Mouse (Mus musculus) lung, embryonic 15.5 days (tissue): ENCODE measurements at regions not wholly inside any gene's neighbourhood (a gene's known extent, or its start where the extent isn't known, plus 50 kb on each side); places are given as distances from the start of the nearest gene placed in this dataset.
"Not testable (repeated sequence)": the region's sequence is repeated elsewhere in the genome, so short reads cannot be mapped to it uniquely, and the experiment has no call there.

Source experiments
- ATAC-seq: fragments of 200-750 bp; cut with Nextera tagmentation; 2 replicates; pipeline ENCODE4 v1.8.0; 2017; ENCODE audit warnings: moderate number of reproducible peaks, borderline replicate concordance; ENCODE audit not compliant: low FRiP score, low TSS enrichment; ENCODE audit errors: extremely low read depth
- H3K27ac ChIP-seq: fragments of 300-500 bp; sonication (generic); 2 replicates; pipeline ENCODE4 v1.5.1; 2015; ENCODE audit warnings: moderate library complexity, mild to moderate bottlenecking, inconsistent platforms
- H3K27me3 ChIP-seq: fragments of 300-500 bp; sonication (generic); 2 replicates; pipeline ENCODE4 v1.6.1; 2015; ENCODE audit warnings: inconsistent platforms
- H3K36me3 ChIP-seq: fragments of 300-500 bp; sonication (generic); 2 replicates; pipeline ENCODE4 v1.6.1; 2015; ENCODE audit warnings: inconsistent platforms
- H3K4me1 ChIP-seq: fragments of 300-500 bp; sonication (generic); 2 replicates; pipeline ENCODE4 v1.6.1; 2015; ENCODE audit warnings: inconsistent platforms
- H3K4me2 ChIP-seq: fragments of 300-500 bp; sonication (generic); 2 replicates; pipeline ENCODE4 v1.6.1; 2015; ENCODE audit warnings: inconsistent platforms, mild to moderate bottlenecking, moderate library complexity
- H3K4me3 ChIP-seq: fragments of 300-500 bp; sonication (generic); 2 replicates; pipeline ENCODE4 v1.5.1; 2015; ENCODE audit warnings: mild to moderate bottlenecking, inconsistent platforms
- H3K9ac ChIP-seq: fragments of 300-500 bp; sonication (generic); 2 replicates; pipeline ENCODE4 v1.6.1; 2015; ENCODE audit warnings: inconsistent platforms
- H3K9me3 ChIP-seq: fragments of 300-500 bp; sonication (generic); 2 replicates; pipeline ENCODE4 v1.6.1; 2016; ENCODE audit warnings: inconsistent platforms
- WGBS: fragments of 180-500 bp; shearing (Covaris S2); methylation state at CpG from one replicate; pipeline ENCODE4 v1.1.7; 2015; 5-methylcytosine and 5-hydroxymethylcytosine counted together

DNA sequence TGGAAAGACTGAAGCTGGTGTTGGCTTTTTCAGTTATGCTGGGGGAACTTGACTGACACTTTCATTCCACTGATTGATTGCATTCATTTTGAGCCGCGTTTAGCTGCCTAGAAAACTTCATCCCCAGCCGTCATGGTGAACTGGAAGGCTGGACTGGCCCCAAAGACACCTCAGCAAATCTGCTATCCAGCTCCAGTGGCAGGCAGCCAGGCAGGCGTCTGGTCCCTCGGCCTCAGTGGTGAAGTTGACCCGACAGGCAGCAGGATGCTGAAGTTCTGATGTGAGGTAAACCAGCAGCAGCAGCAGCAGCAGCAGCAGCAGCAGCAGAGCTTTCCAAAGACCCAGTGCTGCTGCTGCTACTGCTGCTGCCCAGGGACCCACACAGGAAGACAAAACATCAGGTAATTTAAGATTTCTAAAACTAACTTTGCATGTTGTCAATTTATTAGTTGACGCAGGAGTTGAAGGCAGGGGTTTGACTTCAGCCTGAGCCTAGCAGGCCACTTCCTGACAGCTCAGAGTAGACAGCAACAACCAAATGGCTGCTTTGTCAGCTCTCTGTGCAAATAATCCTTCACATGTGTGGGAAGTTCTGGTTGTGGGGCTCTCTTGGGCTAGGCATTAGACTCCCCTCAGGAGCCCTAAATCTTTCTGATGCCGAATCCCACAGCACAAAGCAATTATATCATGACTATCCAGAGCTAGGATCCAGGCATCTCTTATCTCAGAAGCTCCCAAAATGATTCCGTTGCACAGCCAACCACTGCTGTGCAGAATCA is 200.4 kb upstream of the Nhs start:
- Histone ChIP-seq H3K4me1 (no peaks in the 10 kb centered on the region), H3K9me3 (no peaks in the 10 kb centered on the region), H3K36me3 (no peaks in the 10 kb centered on the region), H3K4me2 (no peak overlapping the region), H3K4me3 (no peak overlapping the region), H3K27me3 (no peaks in the 10 kb centered on the region), H3K9ac (no peak overlapping the region), H3K27ac (peak overlapping the region; percentile 24; the same call in 1 of the 2 replicates)
- peak; percentile 60; the same call in 1 of the 2 replicates for ATAC-seq
- WGBS = 48% methylated on average over 9 of the region's 9 CpGs

- WGBS = 28% methylated on average over 4 of the region's 4 CpGs
- H3K9me3 ChIP-seq = no peaks in the 10 kb centered on the region
- H3K4me2 ChIP-seq = no peak overlapping the region
- ATAC-seq = no peak; the same call in 1 of the 2 replicates
- H3K27me3 ChIP-seq = no peaks in the 10 kb centered on the region
- H3K36me3 ChIP-seq = no peaks in the 10 kb centered on the region
- H3K9ac ChIP-seq = no peak overlapping the region
- no peak overlapping the region for H3K4me3 ChIP-seq
- no peaks in the 10 kb centered on the region for H3K4me1 ChIP-seq
- H3K27ac ChIP-seq = no peak overlapping the region
Observed at GRCm38 (mm10) chrX:162348341-162348740, 188.8 kb upstream of the Nhs start.

- no peaks in the 10 kb centered on the region for H3K9me3 ChIP-seq
- H3K4me1 ChIP-seq = no peaks in the 10 kb centered on the region
- no peak overlapping the region for H3K4me3 ChIP-seq
- no peaks in the 10 kb centered on the region for H3K27me3 ChIP-seq
- no peak for ATAC-seq
- no peaks in the 10 kb centered on the region for H3K36me3 ChIP-seq
- no peak overlapping the region for H3K4me2 ChIP-seq
- 25% methylated on average over 2 of the region's 2 CpGs for WGBS
- H3K9ac ChIP-seq = no peak overlapping the region
- H3K27ac ChIP-seq = no peak overlapping the region
Observed at GRCm38 (mm10) chrX:162347886-162348285, 188.4 kb upstream of the Nhs start.

- Histone ChIP-seq H3K27ac (no peak overlapping the region), H3K9ac (no peak overlapping the region)
- no peak for ATAC-seq
Observed at GRCm38 (mm10) chrX:162345497-162346143, 186.1 kb upstream of the Nhs start.

DNA sequence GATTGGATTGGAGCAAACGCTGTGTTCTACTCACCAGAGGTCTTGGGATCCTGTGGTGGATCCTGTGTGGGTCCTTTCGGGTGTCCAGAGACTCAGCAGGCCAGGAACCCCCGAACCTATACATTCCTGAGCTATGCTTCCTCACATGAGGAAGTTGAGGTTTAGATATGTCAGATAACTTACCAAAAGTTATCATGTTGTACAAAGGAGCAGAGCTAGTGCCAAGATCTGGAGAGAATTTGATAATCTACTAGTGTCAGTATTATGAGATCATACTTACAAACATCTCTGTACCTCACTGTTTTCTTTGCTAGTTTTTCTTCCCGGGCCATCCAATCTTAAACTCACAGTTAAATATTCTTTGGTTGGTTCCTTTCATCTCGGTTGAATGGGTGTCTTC is 172.6 kb upstream of the Nhs start:
- Histone ChIP-seq H3K27me3 (no peaks in the 10 kb centered on the region), H3K4me2 (no peak overlapping the region), H3K9ac (no peak overlapping the region), H3K4me3 (no peak overlapping the region), H3K4me1 (no peaks in the 10 kb centered on the region), H3K27ac (no peak overlapping the region), H3K9me3 (no peaks in the 10 kb centered on the region), H3K36me3 (no peaks in the 10 kb centered on the region)
- WGBS = 73% methylated on average over 5 of the region's 5 CpGs
- ATAC-seq = no peak

More at GRCm38 (mm10) chrX:162345497-162346143, 186.1 kb upstream of the Nhs start:
- no peaks in the 10 kb centered on the region for H3K4me1 ChIP-seq
- H3K36me3 ChIP-seq = no peaks in the 10 kb centered on the region
- WGBS = 50% methylated on average over 3 of the region's 3 CpGs
- H3K27me3 ChIP-seq = no peaks in the 10 kb centered on the region
- H3K4me2 ChIP-seq = no peak overlapping the region
- no peak overlapping the region for H3K4me3 ChIP-seq
- H3K9me3 ChIP-seq = no peaks in the 10 kb centered on the region

- no peaks in the 10 kb centered on the region for H3K36me3 ChIP-seq
- H3K9ac ChIP-seq = no peak overlapping the region
- WGBS = 57% methylated on average over 2 of the region's 2 CpGs
- H3K4me2 ChIP-seq = no peak overlapping the region
- H3K4me3 ChIP-seq = no peak overlapping the region
- H3K4me1 ChIP-seq = no peaks in the 10 kb centered on the region
- no peak overlapping the region for H3K27ac ChIP-seq
- ATAC-seq = no peak
- no peaks in the 10 kb centered on the region for H3K9me3 ChIP-seq
- H3K27me3 ChIP-seq = no peaks in the 10 kb centered on the region
Observed at GRCm38 (mm10) chrX:162307646-162308045, 148.1 kb upstream of the Nhs start.

DNA sequence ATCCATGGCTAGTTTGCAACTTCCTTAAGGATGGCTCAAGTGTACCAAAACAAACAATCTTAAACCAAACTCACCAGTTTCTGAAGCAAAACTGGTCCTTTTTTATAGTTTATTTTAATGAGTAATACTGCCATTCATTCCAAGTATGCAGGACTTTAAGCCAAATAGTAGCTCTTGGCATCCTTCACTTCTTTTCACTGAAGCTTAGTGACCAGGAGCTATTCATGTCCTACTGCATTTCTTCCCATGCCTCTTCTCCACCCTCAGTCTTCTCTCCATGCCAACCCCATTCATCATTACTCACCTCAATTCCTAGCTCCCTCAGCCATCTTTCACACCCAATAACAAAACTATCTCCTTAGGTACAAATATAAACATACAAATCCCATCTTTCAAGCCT is 144.6 kb upstream of the Nhs start:
- Histone ChIP-seq H3K9me3 (no peaks in the 10 kb centered on the region), H3K27ac (no peak overlapping the region), H3K4me3 (no peak overlapping the region), H3K4me2 (no peak overlapping the region), H3K9ac (no peak overlapping the region), H3K36me3 (no peaks in the 10 kb centered on the region), H3K27me3 (no peaks in the 10 kb centered on the region), H3K4me1 (no peaks in the 10 kb centered on the region)
- ATAC-seq = no peak

DNA sequence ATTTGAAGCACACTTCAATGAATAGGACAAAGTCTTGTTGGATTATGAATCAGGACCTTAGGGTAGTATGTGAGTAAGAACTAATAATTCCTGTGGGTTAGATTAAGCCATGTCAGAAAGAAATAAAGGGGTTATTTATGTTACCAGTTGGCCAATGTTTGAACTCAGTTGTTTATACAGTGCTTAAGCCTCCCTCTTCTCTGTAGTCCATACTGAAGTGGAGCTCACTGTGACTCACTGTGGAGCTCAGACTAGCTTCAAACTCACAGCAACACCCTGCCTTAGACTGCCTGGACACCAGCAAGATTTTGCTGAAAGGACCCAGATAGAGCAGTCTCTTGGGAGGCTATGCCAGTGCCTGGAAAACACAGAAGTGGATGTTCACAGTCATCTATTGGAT is 143.3 kb upstream of the Nhs start:
- H3K27ac ChIP-seq = no peak overlapping the region
- no peak overlapping the region for H3K4me3 ChIP-seq
- H3K9ac ChIP-seq = no peak overlapping the region
- H3K36me3 ChIP-seq = no peaks in the 10 kb centered on the region
- no peaks in the 10 kb centered on the region for H3K4me1 ChIP-seq
- no peaks in the 10 kb centered on the region for H3K9me3 ChIP-seq
- no peak for ATAC-seq
- no peaks in the 10 kb centered on the region for H3K27me3 ChIP-seq
- H3K4me2 ChIP-seq = no peak overlapping the region

DNA sequence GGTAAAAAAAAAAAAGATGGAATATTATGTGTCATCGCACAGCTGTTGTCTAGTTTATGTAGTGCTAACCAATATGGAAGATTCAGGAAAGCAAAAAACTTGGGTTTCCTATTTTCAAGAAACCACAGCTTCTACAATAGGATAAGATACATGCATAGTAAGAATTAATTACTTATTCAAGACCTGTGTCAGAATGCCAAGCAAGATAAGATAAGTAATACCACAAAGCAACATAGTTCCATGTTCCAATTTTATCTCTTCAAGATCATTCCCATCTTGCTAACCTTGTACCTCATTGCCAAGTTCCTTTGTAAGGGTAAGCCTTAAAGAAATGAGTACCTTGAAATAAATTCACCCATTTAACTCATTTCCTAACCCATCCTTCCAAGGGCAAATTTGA is 131.7 kb upstream of the Nhs start:
- ATAC-seq = no peak
- WGBS = 100% methylated on average over 1 of the region's 1 CpGs
- no peaks in the 10 kb centered on the region for H3K36me3 ChIP-seq
- H3K4me2 ChIP-seq = no peak overlapping the region
- H3K4me1 ChIP-seq = no peaks in the 10 kb centered on the region
- H3K4me3 ChIP-seq = no peak overlapping the region
- H3K27me3 ChIP-seq = no peaks in the 10 kb centered on the region
- no peak overlapping the region for H3K27ac ChIP-seq
- H3K9me3 ChIP-seq = no peaks in the 10 kb centered on the region
- H3K9ac ChIP-seq = no peak overlapping the region

DNA sequence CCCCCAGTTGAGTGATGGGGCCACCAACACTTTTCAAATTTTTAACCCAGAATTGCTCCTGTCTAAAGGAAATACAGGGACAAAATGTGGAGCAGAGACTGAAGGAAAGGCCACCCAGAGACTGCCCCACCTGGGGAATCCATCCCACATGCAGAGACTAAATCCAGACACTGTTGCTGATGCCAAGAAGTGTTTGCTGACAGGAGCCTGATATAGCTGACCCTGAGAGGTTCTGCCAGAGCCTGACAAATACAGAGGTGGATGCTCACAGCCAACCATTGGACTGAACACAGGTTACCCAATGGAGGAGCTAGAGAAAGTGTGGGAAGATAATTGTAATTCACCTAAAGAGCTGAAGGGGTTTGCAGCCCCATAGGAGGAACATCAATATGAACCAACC is 126.6 kb upstream of the Nhs start:
- not testable (repeated sequence) for H3K4me3 ChIP-seq, H3K9me3 ChIP-seq, H3K27ac ChIP-seq, H3K9ac ChIP-seq, H3K27me3 ChIP-seq, ATAC-seq, H3K4me2 ChIP-seq, H3K36me3 ChIP-seq, H3K4me1 ChIP-seq

GRCm38 (mm10) chrX:162284252-162284651 is 124.7 kb upstream of the Nhs start:
- no peak overlapping the region for H3K27ac ChIP-seq
- no peak overlapping the region for H3K9ac ChIP-seq
- 60% methylated on average over 3 of the region's 3 CpGs for WGBS
- no peaks in the 10 kb centered on the region for H3K27me3 ChIP-seq
- ATAC-seq = peak; percentile 62; the same call in 1 of the 2 replicates
- no peak overlapping the region for H3K4me2 ChIP-seq
- no peaks in the 10 kb centered on the region for H3K9me3 ChIP-seq
- no peak overlapping the region for H3K4me3 ChIP-seq
- H3K4me1 ChIP-seq = no peaks in the 10 kb centered on the region
- no peaks in the 10 kb centered on the region for H3K36me3 ChIP-seq

GRCm38 (mm10) chrX:162282690-162283089 is 123.2 kb upstream of the Nhs start:
- no peak overlapping the region for H3K4me3 ChIP-seq
- H3K27me3 ChIP-seq = no peaks in the 10 kb centered on the region
- no peaks in the 10 kb centered on the region for H3K9me3 ChIP-seq
- H3K4me2 ChIP-seq = no peak overlapping the region
- no peak for ATAC-seq
- WGBS = 94% methylated on average over 3 of the region's 3 CpGs
- H3K36me3 ChIP-seq = no peaks in the 10 kb centered on the region
- no peak overlapping the region for H3K27ac ChIP-seq
- no peak overlapping the region for H3K9ac ChIP-seq
- no peaks in the 10 kb centered on the region for H3K4me1 ChIP-seq
